Mouse (Mus musculus) lung, postnatal 0 days (tissue): ENCODE data around the gene Cox4i2.

Experiments used
- CTCF ChIP-seq: IDR thresholded peaks from 2 replicates; pipeline ENCODE4 v1.5.1; 2016; ENCODE audit warnings: antibody characterized with exemption, mild to moderate bottlenecking
- EP300 ChIP-seq: IDR thresholded peaks from 2 replicates; pipeline ENCODE4 v1.6.1; 2016; ENCODE audit warnings: antibody characterized with exemption, mild to moderate bottlenecking, control low read depth

GRCm38 (mm10) chr2:152813232-152813631 is 59.3 kb downstream of the Cox4i2 start:
- TF ChIP-seq CTCF (no peak), EP300 (no peak)
